Mouse (Mus musculus) heart, postnatal 0 days (tissue): ENCODE results near the gene Mgrn1. TPM values are rescaled to one million over a fixed set of nuclear protein-coding genes. Genes with fewer than 3 reads are reported as not detected.

Source experiments
- ATAC-seq: fragments of 200-750 bp; cut with Nextera tagmentation; 2 replicates; pipeline ENCODE4 v1.8.0; 2017; ENCODE audit warnings: low read depth, moderate number of reproducible peaks, moderate library complexity; ENCODE audit not compliant: insufficient read depth
- DNase-seq: peaks from one replicate; pipeline ENCODE4 v3.0.0-alpha.2; 2016; ENCODE audit warnings: low spot score
- H3K27ac ChIP-seq: fragments of 300-500 bp; sonication (generic); 2 replicates; pipeline ENCODE4 v1.5.1; 2014; ENCODE audit warnings: low read depth, mild to moderate bottlenecking
- H3K27me3 ChIP-seq: fragments of 300-500 bp; sonication (generic); 2 replicates; pipeline ENCODE4 v1.6.1; 2014; ENCODE audit warnings: low read length, mixed read lengths; ENCODE audit not compliant: control insufficient read depth, insufficient read depth
- H3K36me3 ChIP-seq: fragments of 300-500 bp; sonication (generic); replicated peaks from 2 replicates; pipeline ENCODE4 v1.6.1; 2014; ENCODE audit warnings: low read length, mixed read lengths; ENCODE audit not compliant: control insufficient read depth, insufficient read depth
- H3K4me1 ChIP-seq: fragments of 300-500 bp; sonication (generic); 2 replicates; pipeline ENCODE4 v1.6.1; 2014; ENCODE audit warnings: antibody characterized with exemption; ENCODE audit not compliant: control insufficient read depth, insufficient read depth
- H3K4me2 ChIP-seq: fragments of 300-500 bp; sonication (generic); 2 replicates; pipeline ENCODE4 v1.6.1; 2014; ENCODE audit warnings: low read depth, mild to moderate bottlenecking, low read length, moderate library complexity
- H3K4me3 ChIP-seq: fragments of 300-500 bp; sonication (generic); 2 replicates; pipeline ENCODE4 v1.5.1; 2014; ENCODE audit warnings: low read depth, low read length
- H3K9ac ChIP-seq: fragments of 300-500 bp; sonication (generic); replicated peaks from 2 replicates; pipeline ENCODE4 v1.6.1; 2014; ENCODE audit warnings: low read depth, low read length, mixed read lengths
- H3K9me3 ChIP-seq: fragments of 300-500 bp; sonication (generic); replicated peaks from 2 replicates; pipeline ENCODE4 v1.6.1; 2016; ENCODE audit warnings: low read length; ENCODE audit not compliant: control insufficient read depth
- CTCF ChIP-seq: IDR thresholded peaks from 2 replicates; pipeline ENCODE4 v1.5.1; 2016; ENCODE audit warnings: antibody characterized with exemption, control low read depth, low read depth
- EP300 ChIP-seq: IDR thresholded peaks from 2 replicates; pipeline ENCODE4 v1.6.1; 2016; ENCODE audit warnings: antibody characterized with exemption, low read depth
- WGBS: fragments of 180-500 bp; shearing (Covaris S2); extraction: QIAGEN DNeasy Blood & Tissue Kit; methylation state at CpG from one replicate; pipeline ENCODE4 v1.1.7; 2014; 5-methylcytosine and 5-hydroxymethylcytosine counted together
- polyA plus RNA-seq: library from polyadenylated mRNA; unstranded; fragments of >200 nt; fragmentation: Nextera tagmentation; extraction: Ambion mirVana; gene quantifications from 2 replicates; pipeline ENCODE4 v1.2.1, GENCODE M21; 2015
- total RNA-seq: library from RNA; depleted of rRNA; stranded (reverse); fragments of >200 nt; gene quantifications from 2 replicates; pipeline ENCODE4 v1.2.3, GENCODE M21; 2014; ENCODE audit warnings: low replicate concordance; rRNA removed

The Mgrn1 gene
- total and polyA plus RNA-seq, 2 experiments from 2014 or later = 159 to 223 TPM

GRCm38 (mm10) chr16:4978275-4979051 is 92.4 kb downstream of the Mgrn1 start:
- no peak overlapping the region for H3K4me2 ChIP-seq
- peak; percentile 61 for DNase-seq
- H3K9ac ChIP-seq = no peak overlapping the region
- no peaks in the 10 kb centered on the region for H3K27me3 ChIP-seq
- no peaks in the 10 kb centered on the region for H3K36me3 ChIP-seq
- peaks cover 7% of the 10 kb centered on the region; the same call in 1 of the 2 replicates for H3K4me1 ChIP-seq
- ATAC-seq = peak; percentile 89
- H3K4me3 ChIP-seq = no peak overlapping the region
- WGBS = 27% methylated on average over 5 of the region's 5 CpGs
- H3K27ac ChIP-seq = peak overlapping the region; percentile 50
- no peak for TF ChIP-seq EP300
- TF ChIP-seq CTCF = no peak
- H3K9me3 ChIP-seq = no peaks in the 10 kb centered on the region

GRCm38 (mm10) chr16:4979755-4980380 is 93.8 kb downstream of the Mgrn1 start:
- 75% methylated on average over 4 of the region's 4 CpGs for WGBS

GRCm38 (mm10) chr16:4984717-4985116 is 98.7 kb downstream of the Mgrn1 start:
- DNase-seq = no peak
- WGBS = 90% methylated on average over 12 of the region's 12 CpGs
- Histone ChIP-seq H3K9me3 (no peaks in the 10 kb centered on the region), H3K36me3 (no peaks in the 10 kb centered on the region), H3K4me3 (no peak overlapping the region), H3K27ac (no peak overlapping the region), H3K9ac (no peak overlapping the region), H3K4me2 (no peak overlapping the region), H3K4me1 (no peaks in the 10 kb centered on the region), H3K27me3 (no peaks in the 10 kb centered on the region)
- ATAC-seq = no peak
- TF ChIP-seq EP300 (no peak), CTCF (no peak)

More at GRCm38 (mm10) chr16:4979755-4980380, 93.8 kb downstream of the Mgrn1 start:
- Histone ChIP-seq H3K27me3 (no peaks in the 10 kb centered on the region), H3K4me1 (peaks cover 7% of the 10 kb centered on the region; the same call in 1 of the 2 replicates), H3K27ac (no peak overlapping the region), H3K4me3 (no peak overlapping the region), H3K4me2 (no peak overlapping the region), H3K9ac (no peak overlapping the region), H3K36me3 (no peaks in the 10 kb centered on the region), H3K9me3 (no peaks in the 10 kb centered on the region)
- no peak for TF ChIP-seq EP300
- TF ChIP-seq CTCF = peak; percentile 64
- peak; percentile 44; the same call in 1 of the 2 replicates for ATAC-seq
- peak; percentile 24 for DNase-seq

Other genes with a start within 250 kb of the Mgrn1 start
- gene Vasn, start 246.3 kb upstream of the Mgrn1 start, total RNA-seq = 38.7 and 64.8 TPM in 2 replicates
- gene Vasn, start 246.3 kb upstream of the Mgrn1 start, polyA plus RNA-seq = 8.1 and 9.3 TPM in 2 replicates
- 99.6 and 102 TPM in 2 replicates for gene Dnaja3, start 246.3 kb upstream of the Mgrn1 start, total RNA-seq
- gene Dnaja3, start 246.3 kb upstream of the Mgrn1 start, polyA plus RNA-seq = 99.5 and 103 TPM in 2 replicates
- gene Coro7, start 206.5 kb upstream of the Mgrn1 start, total RNA-seq = 17.2 and 17.8 TPM in 2 replicates
- 8.0 and 9.9 TPM in 2 replicates for gene Coro7, start 206.5 kb upstream of the Mgrn1 start, polyA plus RNA-seq
- 12.4 and 21.1 TPM in 2 replicates for gene Nmral1, start 166.9 kb upstream of the Mgrn1 start, total RNA-seq
- 8.6 and 9.8 TPM in 2 replicates for gene Nmral1, start 166.9 kb upstream of the Mgrn1 start, polyA plus RNA-seq
- 53.1 and 56.8 TPM in 2 replicates for gene Hmox2, start 159.9 kb upstream of the Mgrn1 start, total RNA-seq
- gene Hmox2, start 159.9 kb upstream of the Mgrn1 start, polyA plus RNA-seq = 87.0 and 91.1 TPM in 2 replicates
- gene Cdip1, start 96.0 kb upstream of the Mgrn1 start, total RNA-seq = 149 and 160 TPM in 2 replicates
- 121 and 123 TPM in 2 replicates for gene Cdip1, start 96.0 kb upstream of the Mgrn1 start, polyA plus RNA-seq
- not detected in 2 replicates for gene 4930562C15Rik, start 50.8 kb upstream of the Mgrn1 start, total RNA-seq
- gene 4930562C15Rik, start 50.8 kb upstream of the Mgrn1 start, polyA plus RNA-seq = 0.08 and 0.12 TPM in 2 replicates
- 11.7 and 27.6 TPM in 2 replicates for gene Ubald1, start 5.9 kb upstream of the Mgrn1 start, total RNA-seq
- 18.3 and 18.8 TPM in 2 replicates for gene Ubald1, start 5.9 kb upstream of the Mgrn1 start, polyA plus RNA-seq
- gene Nudt16l1, start 52.5 kb downstream of the Mgrn1 start, total RNA-seq = 35.5 and 44.0 TPM in 2 replicates
- 96.0 and 101 TPM in 2 replicates for gene Nudt16l1, start 52.5 kb downstream of the Mgrn1 start, polyA plus RNA-seq
- 18.0 and 22.7 TPM in 2 replicates for gene Anks3, start 78.0 kb downstream of the Mgrn1 start, total RNA-seq
- gene Anks3, start 78.0 kb downstream of the Mgrn1 start, polyA plus RNA-seq = 18.6 and 21.2 TPM in 2 replicates
- gene Sept12, start 111.6 kb downstream of the Mgrn1 start, total RNA-seq = not detected in 2 replicates
- not detected in 2 replicates for gene Sept12, start 111.6 kb downstream of the Mgrn1 start, polyA plus RNA-seq
- gene Smim22, start 121.0 kb downstream of the Mgrn1 start, total RNA-seq = 7.3 TPM in 1 of 2 replicates, not detected in the other
- 2.1 and 2.5 TPM in 2 replicates for gene Smim22, start 121.0 kb downstream of the Mgrn1 start, polyA plus RNA-seq
- 37.3 and 55.7 TPM in 2 replicates for gene Rogdi, start 127.3 kb downstream of the Mgrn1 start, total RNA-seq
- 34.8 and 39.2 TPM in 2 replicates for gene Rogdi, start 127.3 kb downstream of the Mgrn1 start, polyA plus RNA-seq
- gene Glyr1, start 163.6 kb downstream of the Mgrn1 start, total RNA-seq = 74.3 and 84.4 TPM in 2 replicates
- 56.2 and 58.5 TPM in 2 replicates for gene Glyr1, start 163.6 kb downstream of the Mgrn1 start, polyA plus RNA-seq
- gene Ubn1, start 163.8 kb downstream of the Mgrn1 start, total RNA-seq = 31.3 and 34.0 TPM in 2 replicates
- gene Ubn1, start 163.8 kb downstream of the Mgrn1 start, polyA plus RNA-seq = 8.5 and 8.7 TPM in 2 replicates
- gene Ppl, start 246.2 kb downstream of the Mgrn1 start, total RNA-seq = 1.9 and 2.4 TPM in 2 replicates
- 0.85 and 1.00 TPM in 2 replicates for gene Ppl, start 246.2 kb downstream of the Mgrn1 start, polyA plus RNA-seq